Mouse (Mus musculus): ENCODE data around the gene Zcchc7. TPM values are rescaled to one million over a fixed set of nuclear protein-coding genes. Genes with fewer than 3 reads are reported as not detected.

The Zcchc7 gene
- 10 to 100 TPM; 36.6 to 40.7 TPM for total RNA-seq (2021)
- long read RNA-seq, experiment 1, partial matches to known transcripts, result 0 of 4 reads
- long read RNA-seq, experiment 1, other reads (novel, unspliced or antisense), result 1 of 4 reads
- long read RNA-seq, experiment 2, partial matches to known transcripts, result 3 of 10 reads
- long read RNA-seq, experiment 2, other reads (novel, unspliced or antisense), result 4 of 10 reads

- no peak for DNase-seq (ENCODE audit: low spot score in 2 of 2)
Observed at GRCm38 (mm10) chr4:44755553-44756133, at the start of gene Zcchc7. Gene Zcchc7 (plus strand): TSS chr4:44755877.

DNA sequence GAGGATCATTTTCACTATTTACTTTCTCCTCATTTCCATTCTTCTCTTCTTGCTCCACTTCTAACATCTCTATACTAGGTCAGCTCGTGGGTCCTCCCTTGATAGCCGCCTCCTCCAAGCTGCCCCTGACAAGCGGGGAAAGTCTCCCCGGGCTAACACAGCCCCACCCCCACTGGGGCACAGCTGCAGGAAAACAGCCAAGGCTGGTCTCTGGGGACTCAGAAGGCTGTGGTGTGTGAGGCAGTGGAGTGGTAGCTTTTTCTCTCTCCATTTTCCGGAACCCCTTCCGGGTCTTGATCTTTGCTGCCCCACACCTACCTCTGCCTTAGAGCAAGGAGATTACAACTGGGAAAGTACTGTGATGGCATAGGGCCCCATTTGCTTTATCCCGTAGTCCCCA, 49.7 kb upstream of the Zcchc7 start:
- DNase-seq (ENCODE audit: low spot score in 2 of 2), result no peak

- no peak for DNase-seq (ENCODE audit: low spot score in 2 of 2)
Observed at GRCm38 (mm10) chr4:44706865-44707264, 48.8 kb upstream of the Zcchc7 start.

DNA sequence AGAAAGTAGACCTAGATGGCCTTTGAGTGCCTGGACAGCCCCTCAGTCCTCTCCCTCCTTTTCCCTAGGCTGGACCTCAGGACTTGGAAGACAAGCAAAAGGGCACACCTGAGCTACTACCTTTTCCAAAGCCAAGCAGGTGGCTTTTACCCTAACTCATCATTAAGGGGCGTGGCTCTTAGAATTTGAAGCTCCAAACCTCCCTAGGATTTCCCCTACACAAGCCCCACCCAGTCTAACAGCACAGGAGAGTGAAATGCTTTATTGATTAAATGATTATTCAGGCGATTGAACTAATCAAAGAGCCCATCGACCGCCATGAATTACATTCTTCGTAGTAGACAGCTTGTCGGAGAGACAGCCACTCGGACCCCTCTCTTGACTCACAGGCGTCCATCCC, 47.4 kb upstream of the Zcchc7 start:
- no peak for DNase-seq (ENCODE audit: low spot score in 2 of 2)

DNA sequence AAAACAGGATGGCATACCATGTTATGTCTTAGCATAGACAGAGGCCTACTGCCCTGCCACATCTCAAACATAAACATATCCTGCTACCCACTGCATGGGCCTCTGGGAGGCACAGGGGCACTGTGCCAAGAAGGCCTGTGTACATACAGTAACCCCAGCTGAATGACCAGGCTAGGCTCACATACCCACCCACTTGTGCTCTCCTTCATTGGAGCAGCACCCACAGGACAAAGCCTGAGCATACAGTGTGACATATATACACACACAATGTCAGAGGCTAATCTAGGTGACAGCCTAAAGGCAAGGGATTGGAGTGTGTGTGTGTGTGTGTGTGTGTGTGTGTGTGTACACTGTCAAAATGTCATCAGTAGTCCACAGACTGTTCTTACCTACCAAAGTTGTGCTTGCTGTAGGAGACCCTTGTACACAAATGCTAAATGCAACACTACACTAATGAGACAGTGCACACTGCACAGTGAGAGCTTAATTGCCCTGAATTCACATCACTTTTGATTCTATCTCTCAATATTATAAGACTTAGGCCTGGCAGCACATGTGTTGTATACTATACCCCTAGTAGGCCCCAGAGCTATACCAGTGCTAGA, 46.5 kb upstream of the Zcchc7 start:
- no peak for DNase-seq (ENCODE audit: low spot score in 2 of 2)

DNA sequence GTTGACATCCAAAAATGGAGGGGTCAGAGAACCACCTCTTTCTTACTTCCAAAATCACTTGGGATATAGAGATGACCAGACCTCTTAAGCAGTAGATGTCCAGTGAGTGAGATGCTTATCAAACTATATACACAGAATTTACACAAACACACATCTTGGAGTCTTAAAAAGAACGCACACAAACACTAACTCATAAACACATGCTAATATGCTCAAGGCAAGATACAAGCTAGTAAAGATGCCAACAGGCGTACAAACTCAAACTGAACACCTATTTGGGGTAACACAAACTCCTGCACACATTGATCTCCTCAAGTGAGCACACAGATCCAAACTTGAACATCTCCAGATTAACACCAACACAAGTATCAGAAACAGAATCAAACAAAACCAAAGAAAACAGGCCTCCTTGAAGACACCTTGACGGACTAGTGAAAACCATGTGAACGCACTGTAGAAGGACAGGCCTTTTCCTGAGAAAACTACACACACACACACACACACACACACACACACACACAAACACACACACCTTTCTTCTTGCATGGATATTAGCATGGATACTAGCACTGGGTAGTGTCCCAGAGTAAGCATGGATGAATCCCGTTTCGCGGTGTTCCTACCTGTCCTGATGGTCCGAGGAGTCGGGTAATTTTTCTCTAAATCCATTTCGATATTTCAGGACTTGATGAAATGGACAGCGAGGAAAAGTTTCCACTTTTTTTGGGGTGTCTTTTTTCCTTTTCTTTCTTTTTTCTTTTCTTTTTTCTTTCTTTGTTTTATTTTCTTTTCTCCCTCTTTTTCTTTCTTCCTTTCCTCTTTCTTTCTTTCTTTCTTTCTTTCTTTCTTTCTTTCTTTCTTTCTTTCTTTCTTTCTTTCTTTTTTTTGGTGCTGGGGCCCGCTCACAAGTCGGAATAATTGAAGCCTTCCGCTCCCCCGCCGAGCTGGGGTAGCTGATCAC, 45.7 kb upstream of the Zcchc7 start, which contains the start of gene Pax5:
Pax5 (minus strand) TSS at position 748 of the 961 bp plus-strand sequence.
- DNase-seq (ENCODE audit: low spot score in 2 of 2), result no peak

DNA sequence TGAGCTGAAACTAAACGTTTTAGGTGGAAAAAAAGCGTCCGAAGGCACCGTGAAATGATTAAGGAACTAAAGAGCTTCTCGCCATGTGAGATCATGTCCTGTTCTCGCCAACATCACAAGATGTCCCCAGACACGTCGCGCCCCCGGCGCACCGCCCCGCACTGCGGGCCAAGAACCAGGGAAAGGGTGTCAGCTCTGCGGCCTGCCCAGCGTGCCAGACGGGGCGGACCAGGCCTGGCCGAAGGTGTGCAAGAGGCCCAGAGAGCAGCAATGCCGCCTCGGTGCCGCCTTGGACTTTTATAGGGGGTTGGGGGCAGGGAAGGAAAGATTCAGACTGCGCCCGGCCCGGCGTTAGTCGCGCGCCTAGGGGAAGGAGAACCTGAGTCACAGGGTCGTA, 45.0 kb upstream of the Zcchc7 start:
- DNase-seq (ENCODE audit: low spot score in 2 of 2), result no peak

DNA sequence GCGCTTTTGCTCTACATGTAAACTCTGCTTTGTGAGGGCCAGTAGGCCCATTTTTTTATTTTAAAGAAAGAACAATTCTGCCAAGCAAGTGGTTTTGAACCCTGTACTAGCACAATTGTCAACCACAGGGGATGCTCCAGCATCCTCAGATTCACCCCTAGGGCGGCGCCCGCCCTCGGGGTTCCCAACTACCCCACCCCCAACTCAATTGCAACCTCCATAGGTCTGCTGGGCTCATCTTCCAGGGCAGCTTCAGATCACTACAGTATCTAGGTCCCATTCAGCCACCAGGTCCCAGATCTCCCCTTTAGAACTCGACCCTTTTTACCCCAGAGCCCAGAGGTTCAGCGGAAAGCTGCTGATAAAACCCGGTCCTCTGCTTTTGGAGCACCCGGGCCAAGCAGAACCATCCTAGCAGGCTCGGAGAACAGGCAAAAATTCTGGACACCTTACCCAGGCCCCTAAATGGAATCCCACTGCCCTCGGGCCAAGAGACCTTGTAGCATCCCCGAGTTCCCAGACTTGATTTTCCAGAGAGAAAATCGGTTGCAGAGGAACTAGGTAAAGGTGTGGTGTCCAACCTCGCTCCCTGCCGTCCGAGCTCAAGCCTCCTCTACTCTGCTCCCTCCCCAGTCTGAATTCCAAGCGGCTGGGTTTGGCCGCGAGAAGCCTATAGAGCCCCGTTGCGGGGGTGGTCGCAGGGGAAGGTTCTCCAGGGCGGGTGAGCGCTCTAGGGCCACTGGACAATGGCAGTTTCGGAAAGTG, 44.4 kb upstream of the Zcchc7 start:
- no peak for DNase-seq (ENCODE audit: low spot score in 2 of 2)

GRCm38 (mm10) chr4:44712051-44712700, 43.5 kb upstream of the Zcchc7 start:
- DNase-seq (ENCODE audit: low spot score in 2 of 2), result no peak

DNA sequence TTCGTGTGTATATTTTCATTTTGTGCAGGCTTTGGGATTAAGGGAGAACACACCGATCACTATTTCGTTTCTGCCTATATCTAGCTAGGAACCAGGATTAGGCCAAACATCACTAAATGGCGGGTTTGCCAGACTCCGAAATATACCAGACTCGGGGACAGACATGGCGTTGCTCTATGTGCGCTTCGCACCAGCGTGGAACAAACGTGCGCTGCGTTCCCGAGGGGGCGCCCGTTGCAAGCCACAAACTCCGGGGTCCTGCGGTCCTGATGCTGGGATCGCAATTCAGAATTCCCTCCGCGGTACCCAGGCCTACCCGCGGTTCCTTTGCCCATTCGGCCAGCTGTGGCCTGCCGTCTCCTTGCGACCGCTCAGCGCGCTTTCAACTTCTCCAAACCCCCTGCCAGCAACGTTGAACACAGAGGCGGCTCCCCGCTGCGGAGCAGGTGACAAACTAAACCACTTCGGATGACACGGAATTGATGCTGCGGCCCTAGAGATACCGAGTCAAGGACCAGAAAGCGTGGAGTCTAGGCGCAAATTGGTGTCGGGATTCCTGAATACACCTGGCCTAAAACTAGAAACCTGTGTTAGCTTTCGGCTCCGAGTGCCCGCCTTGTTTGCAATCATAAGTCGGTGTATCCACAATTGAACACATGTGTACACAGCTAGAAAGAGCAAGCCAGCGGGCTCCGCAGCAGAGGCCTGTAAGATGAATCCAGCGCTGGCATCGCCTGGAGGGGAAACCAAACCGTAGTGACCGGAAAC, 42.7 kb upstream of the Zcchc7 start:
- no peak for DNase-seq (ENCODE audit: low spot score in 2 of 2)

- DNase-seq (ENCODE audit: low spot score in 2 of 2), result no peak
Observed at GRCm38 (mm10) chr4:44713554-44714051, 42.1 kb upstream of the Zcchc7 start.

GRCm38 (mm10) chr4:44714111-44714621, 41.5 kb upstream of the Zcchc7 start:
- no peak for DNase-seq (ENCODE audit: low spot score in 2 of 2)

DNA sequence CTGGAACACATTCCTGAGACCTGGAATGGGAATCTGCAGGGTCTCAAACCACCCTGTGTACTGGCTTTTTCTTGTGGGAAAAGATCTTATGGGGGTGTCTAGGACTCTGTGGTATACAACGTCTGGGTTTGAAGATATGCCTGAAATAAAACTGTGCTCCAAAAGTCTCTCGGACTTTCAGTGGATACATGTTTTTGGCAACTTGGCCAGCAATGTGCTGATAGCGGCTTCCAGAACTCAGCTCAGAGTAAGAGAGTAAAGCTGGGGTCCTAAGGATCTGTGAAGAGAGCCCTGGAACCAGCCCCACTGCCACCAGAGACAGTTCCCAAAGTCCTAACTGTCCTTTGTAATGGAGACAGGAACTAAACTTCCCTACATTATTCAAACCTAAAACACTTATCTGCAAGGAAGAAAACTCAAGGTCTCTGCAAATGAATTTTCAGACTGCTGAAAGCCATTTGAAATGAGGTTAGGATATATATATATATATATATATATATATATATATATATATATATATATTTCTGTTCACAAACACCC, 40.0 kb upstream of the Zcchc7 start:
- DNase-seq (ENCODE audit: low spot score in 2 of 2), result no peak

DNA sequence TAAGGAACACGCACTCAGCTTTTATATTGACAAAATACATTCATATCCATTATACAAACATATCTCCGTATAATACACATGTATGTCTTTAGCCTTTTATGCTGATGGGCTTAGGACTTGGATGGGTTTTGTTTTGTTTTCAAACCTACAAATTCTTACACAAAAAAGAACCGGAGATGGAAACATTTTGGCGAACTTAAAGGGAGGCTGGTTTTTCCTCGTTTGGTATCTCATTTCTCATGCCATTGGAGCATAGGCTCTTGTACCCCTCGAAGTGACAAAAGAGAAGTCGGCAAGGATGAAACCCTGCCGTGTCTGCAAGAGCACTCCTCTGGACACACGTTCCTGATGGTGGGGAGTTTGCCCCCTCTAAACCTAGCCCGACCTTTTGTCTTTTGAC, 39.3 kb upstream of the Zcchc7 start:
- no peak for DNase-seq (ENCODE audit: low spot score in 2 of 2)

DNA sequence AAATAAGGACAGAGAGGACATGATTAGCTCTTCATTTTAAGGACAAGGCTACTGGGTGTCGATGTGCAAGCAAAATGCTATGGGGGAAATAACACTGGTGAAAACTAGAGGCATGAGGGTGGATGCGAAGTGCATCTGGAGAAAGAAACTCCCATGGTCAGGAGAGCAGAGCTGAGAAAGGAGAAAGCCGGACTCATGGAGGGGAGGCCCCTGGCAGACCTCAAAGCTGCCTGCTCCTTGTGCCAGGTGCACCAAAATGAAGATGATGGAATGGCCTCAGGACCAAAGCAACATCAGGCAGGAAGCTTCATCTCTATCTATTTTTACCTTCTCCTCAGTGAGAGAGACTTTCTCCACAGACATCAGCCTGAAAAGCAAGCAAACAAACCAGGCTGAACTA, 38.0 kb upstream of the Zcchc7 start:
- no peak for DNase-seq (ENCODE audit: low spot score in 2 of 2)

- no peak for DNase-seq (ENCODE audit: low spot score in 2 of 2)
Observed at GRCm38 (mm10) chr4:44720046-44720445, 35.6 kb upstream of the Zcchc7 start.

DNA sequence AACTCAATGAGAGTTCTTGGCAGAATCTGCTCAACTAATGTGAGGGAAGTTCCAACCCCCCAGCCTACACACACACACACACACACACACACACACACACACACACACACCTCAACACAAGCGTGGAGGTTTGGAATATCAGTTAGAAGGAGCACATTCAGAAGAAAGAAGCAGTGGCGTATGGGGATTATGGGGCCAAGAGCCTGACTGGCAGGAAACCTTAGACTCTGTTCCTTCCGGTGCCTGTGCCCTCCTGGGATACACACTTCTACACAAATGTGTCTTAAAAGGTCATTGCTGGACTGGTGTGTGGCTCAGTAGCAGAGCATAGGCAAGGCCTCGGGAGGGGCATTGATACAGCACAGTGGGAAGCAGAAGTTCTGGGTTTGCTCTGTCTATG, 34.4 kb upstream of the Zcchc7 start:
- no peak for DNase-seq (ENCODE audit: low spot score in 2 of 2)

- DNase-seq (ENCODE audit: low spot score in 2 of 2), result no peak
Observed at GRCm38 (mm10) chr4:44740471-44740870, 15.2 kb upstream of the Zcchc7 start.

Data from adrenal gland, adult 18-20 months (tissue).